Mouse (Mus musculus): Measurements from ENCODE around the gene Cap1. TPM values are rescaled to one million over a fixed set of nuclear protein-coding genes. Genes with fewer than 3 reads are reported as not detected.
A peak's percentile ranks its signal among the peaks of the same experiment; 100 is the strongest.

Cap1 gene
- polyA plus RNA-seq, 1 experiment from 2014 or later = 52.2 TPM

GRCm38 (mm10) chr4:122914186-122914585 lies 28.3 kb upstream of the Cap1 start:
- Histone ChIP-seq H3K27ac (ENCODE audit: low read depth, low read length) (no peak overlapping the region), H3K4me1 (replicated peaks; ENCODE audit: control insufficient read depth, insufficient read depth, low read length) (no peaks in the 10 kb centered on the region), H3K9me3 (ENCODE audit: control insufficient read depth, low read length) (peaks cover 5% of the 10 kb centered on the region; the same call in 1 of the 2 replicates), H3K4me2 (no peak overlapping the region), H3K27me3 (replicated peaks; ENCODE audit: control insufficient read depth, insufficient read depth, low read length) (no peaks in the 10 kb centered on the region), H3K36me3 (ENCODE audit: control insufficient read depth, insufficient read depth, low read length) (no peaks in the 10 kb centered on the region), H3K4me3 (ENCODE audit: low read depth, low read length) (no peak overlapping the region), H3K9ac (ENCODE audit: low read depth, low read length) (no peak overlapping the region)
- DNase-seq (ENCODE audit: low spot score) (no peak), ATAC-seq (replicated peaks; ENCODE audit: low FRiP score) (no peak)
- 83% methylated on average over 7 of the region's 7 CpGs for WGBS

DNA sequence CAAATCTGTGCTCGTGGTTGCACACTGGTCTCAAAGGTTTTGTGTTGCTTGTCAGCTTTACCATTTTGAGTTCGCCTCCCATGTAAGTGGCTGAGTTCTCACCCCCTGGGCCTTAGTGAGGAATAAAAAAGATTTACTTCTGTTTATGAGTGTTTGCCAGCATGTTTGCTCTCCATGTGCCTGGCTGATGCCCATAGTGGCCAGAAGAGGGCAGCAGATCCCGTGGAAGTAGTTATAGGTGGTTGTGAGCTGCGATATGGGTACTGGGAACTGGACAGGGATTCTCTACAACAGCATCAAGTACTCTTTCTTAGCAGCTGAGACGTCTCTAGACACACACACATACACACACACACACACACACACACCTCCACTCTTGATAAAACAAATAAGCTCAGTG lies 26.8 kb upstream of the Cap1 start:
- ATAC-seq (replicated peaks; ENCODE audit: low FRiP score) = no peak
- Histone ChIP-seq H3K4me3 (ENCODE audit: low read depth, low read length) (no peak overlapping the region), H3K27me3 (replicated peaks; ENCODE audit: control insufficient read depth, insufficient read depth, low read length) (no peaks in the 10 kb centered on the region), H3K27ac (ENCODE audit: low read depth, low read length) (no peak overlapping the region), H3K36me3 (ENCODE audit: control insufficient read depth, insufficient read depth, low read length) (no peaks in the 10 kb centered on the region), H3K9ac (ENCODE audit: low read depth, low read length) (no peak overlapping the region), H3K9me3 (ENCODE audit: control insufficient read depth, low read length) (peaks cover 5% of the 10 kb centered on the region; the same call in 1 of the 2 replicates), H3K4me2 (no peak overlapping the region), H3K4me1 (replicated peaks; ENCODE audit: control insufficient read depth, insufficient read depth, low read length) (no peaks in the 10 kb centered on the region)
- 62% methylated on average over 5 of the region's 5 CpGs for WGBS
- no peak for DNase-seq (ENCODE audit: low spot score)

- H3K4me1 ChIP-seq (replicated peaks; ENCODE audit: control insufficient read depth, insufficient read depth, low read length) = no peaks in the 10 kb centered on the region
- 41% methylated on average over 6 of the region's 6 CpGs for WGBS
- no peak overlapping the region for H3K27ac ChIP-seq (ENCODE audit: low read depth, low read length)
- no peak overlapping the region for H3K4me3 ChIP-seq (ENCODE audit: low read depth, low read length)
- no peak overlapping the region for H3K9ac ChIP-seq (ENCODE audit: low read depth, low read length)
- ATAC-seq (replicated peaks; ENCODE audit: low FRiP score) (no peak), DNase-seq (ENCODE audit: low spot score) (no peak)
- H3K4me2 ChIP-seq = no peak overlapping the region
- H3K36me3 ChIP-seq (ENCODE audit: control insufficient read depth, insufficient read depth, low read length) = no peaks in the 10 kb centered on the region
- H3K9me3 ChIP-seq (ENCODE audit: control insufficient read depth, low read length) = peaks cover 5% of the 10 kb centered on the region; the same call in 1 of the 2 replicates
- no peaks in the 10 kb centered on the region for H3K27me3 ChIP-seq (replicated peaks; ENCODE audit: control insufficient read depth, insufficient read depth, low read length)
These were observed 24.7 kb upstream of the Cap1 start for GRCm38 (mm10) chr4:122910577-122910976.

- WGBS = 62% methylated on average over 12 of the region's 12 CpGs
- peaks cover 5% of the 10 kb centered on the region; the same call in 1 of the 2 replicates for H3K9me3 ChIP-seq (ENCODE audit: control insufficient read depth, low read length)
- H3K4me2 ChIP-seq = no peak overlapping the region
- no peaks in the 10 kb centered on the region for H3K36me3 ChIP-seq (ENCODE audit: control insufficient read depth, insufficient read depth, low read length)
- no peaks in the 10 kb centered on the region for H3K27me3 ChIP-seq (replicated peaks; ENCODE audit: control insufficient read depth, insufficient read depth, low read length)
- H3K27ac ChIP-seq (ENCODE audit: low read depth, low read length) = no peak overlapping the region
- no peaks in the 10 kb centered on the region for H3K4me1 ChIP-seq (replicated peaks; ENCODE audit: control insufficient read depth, insufficient read depth, low read length)
- no peak overlapping the region for H3K9ac ChIP-seq (ENCODE audit: low read depth, low read length)
- no peak for DNase-seq (ENCODE audit: low spot score)
- no peak for ATAC-seq (replicated peaks; ENCODE audit: low FRiP score)
- H3K4me3 ChIP-seq (ENCODE audit: low read depth, low read length) = no peak overlapping the region
These were observed 23.8 kb upstream of the Cap1 start for GRCm38 (mm10) chr4:122909572-122910189.

GRCm38 (mm10) chr4:122905359-122905758 lies 19.5 kb upstream of the Cap1 start:
- H3K9me3 ChIP-seq (ENCODE audit: control insufficient read depth, low read length) = no peaks in the 10 kb centered on the region
- DNase-seq (ENCODE audit: low spot score) (no peak), ATAC-seq (replicated peaks; ENCODE audit: low FRiP score) (no peak)
- H3K4me2 ChIP-seq = no peak overlapping the region
- 84% methylated on average over 10 of the region's 10 CpGs for WGBS
- H3K9ac ChIP-seq (ENCODE audit: low read depth, low read length) = no peak overlapping the region
- no peaks in the 10 kb centered on the region for H3K36me3 ChIP-seq (ENCODE audit: control insufficient read depth, insufficient read depth, low read length)
- H3K27ac ChIP-seq (ENCODE audit: low read depth, low read length) = no peak overlapping the region
- no peaks in the 10 kb centered on the region for H3K27me3 ChIP-seq (replicated peaks; ENCODE audit: control insufficient read depth, insufficient read depth, low read length)
- H3K4me3 ChIP-seq (ENCODE audit: low read depth, low read length) = no peak overlapping the region
- no peaks in the 10 kb centered on the region for H3K4me1 ChIP-seq (replicated peaks; ENCODE audit: control insufficient read depth, insufficient read depth, low read length)

GRCm38 (mm10) chr4:122903709-122904108 lies 17.9 kb upstream of the Cap1 start:
- Histone ChIP-seq H3K4me1 (replicated peaks; ENCODE audit: control insufficient read depth, insufficient read depth, low read length) (no peaks in the 10 kb centered on the region), H3K9me3 (ENCODE audit: control insufficient read depth, low read length) (no peaks in the 10 kb centered on the region), H3K27ac (ENCODE audit: low read depth, low read length) (no peak overlapping the region), H3K4me2 (no peak overlapping the region), H3K27me3 (replicated peaks; ENCODE audit: control insufficient read depth, insufficient read depth, low read length) (no peaks in the 10 kb centered on the region), H3K36me3 (ENCODE audit: control insufficient read depth, insufficient read depth, low read length) (no peaks in the 10 kb centered on the region), H3K4me3 (ENCODE audit: low read depth, low read length) (no peak overlapping the region), H3K9ac (ENCODE audit: low read depth, low read length) (no peak overlapping the region)
- ATAC-seq (replicated peaks; ENCODE audit: low FRiP score) (no peak), DNase-seq (ENCODE audit: low spot score) (no peak)
- WGBS = 77% methylated on average over 3 of the region's 3 CpGs

- Histone ChIP-seq H3K9me3 (ENCODE audit: control insufficient read depth, low read length) (no peaks in the 10 kb centered on the region), H3K36me3 (ENCODE audit: control insufficient read depth, insufficient read depth, low read length) (no peaks in the 10 kb centered on the region), H3K4me2 (no peak overlapping the region), H3K4me1 (replicated peaks; ENCODE audit: control insufficient read depth, insufficient read depth, low read length) (no peaks in the 10 kb centered on the region), H3K27ac (ENCODE audit: low read depth, low read length) (no peak overlapping the region), H3K9ac (ENCODE audit: low read depth, low read length) (no peak overlapping the region), H3K4me3 (ENCODE audit: low read depth, low read length) (no peak overlapping the region), H3K27me3 (replicated peaks; ENCODE audit: control insufficient read depth, insufficient read depth, low read length) (no peaks in the 10 kb centered on the region)
- no peak for ATAC-seq (replicated peaks; ENCODE audit: low FRiP score)
- 21% methylated on average over 6 of the region's 6 CpGs for WGBS
- DNase-seq (ENCODE audit: low spot score) = no peak
These were observed 16.3 kb upstream of the Cap1 start for GRCm38 (mm10) chr4:122902156-122902555.

- 17% methylated on average over 5 of the region's 5 CpGs for WGBS
- ATAC-seq (replicated peaks; ENCODE audit: low FRiP score) (0 out of 2 replicates have a peak, but pooled peaks have one; percentile 42), DNase-seq (ENCODE audit: low spot score) (no peak)
These were observed 12.5 kb upstream of the Cap1 start for GRCm38 (mm10) chr4:122898313-122898712.

GRCm38 (mm10) chr4:122897750-122898149 lies 11.9 kb upstream of the Cap1 start:
- no peaks in the 10 kb centered on the region for H3K27me3 ChIP-seq (replicated peaks; ENCODE audit: control insufficient read depth, insufficient read depth, low read length)
- WGBS = 71% methylated on average over 4 of the region's 4 CpGs
- no peak for ATAC-seq (replicated peaks; ENCODE audit: low FRiP score)
- H3K4me2 ChIP-seq = no peak overlapping the region
- no peaks in the 10 kb centered on the region for H3K36me3 ChIP-seq (ENCODE audit: control insufficient read depth, insufficient read depth, low read length)
- no peaks in the 10 kb centered on the region for H3K9me3 ChIP-seq (ENCODE audit: control insufficient read depth, low read length)
- H3K4me1 ChIP-seq (replicated peaks; ENCODE audit: control insufficient read depth, insufficient read depth, low read length) = no peaks in the 10 kb centered on the region
- H3K27ac ChIP-seq (ENCODE audit: low read depth, low read length) = no peak overlapping the region
- no peak overlapping the region for H3K9ac ChIP-seq (ENCODE audit: low read depth, low read length)
- DNase-seq (ENCODE audit: low spot score) = no peak
- no peak overlapping the region for H3K4me3 ChIP-seq (ENCODE audit: low read depth, low read length)

More at GRCm38 (mm10) chr4:122898313-122898712, 12.5 kb upstream of the Cap1 start:
- H3K27ac ChIP-seq (ENCODE audit: low read depth, low read length) = no peak overlapping the region
- H3K9ac ChIP-seq (ENCODE audit: low read depth, low read length) = no peak overlapping the region
- H3K4me1 ChIP-seq (replicated peaks; ENCODE audit: control insufficient read depth, insufficient read depth, low read length) = no peaks in the 10 kb centered on the region
- H3K4me2 ChIP-seq = no peak overlapping the region
- H3K27me3 ChIP-seq (replicated peaks; ENCODE audit: control insufficient read depth, insufficient read depth, low read length) = no peaks in the 10 kb centered on the region
- no peak overlapping the region for H3K4me3 ChIP-seq (ENCODE audit: low read depth, low read length)
- no peaks in the 10 kb centered on the region for H3K36me3 ChIP-seq (ENCODE audit: control insufficient read depth, insufficient read depth, low read length)
- no peaks in the 10 kb centered on the region for H3K9me3 ChIP-seq (ENCODE audit: control insufficient read depth, low read length)
